Mouse (Mus musculus) ovary, postnatal 10 days (tissue): ENCODE data around the gene Dnajb1.
"Not testable (repeated sequence)": the region's sequence is repeated elsewhere in the genome, so short reads cannot be mapped to it uniquely, and the experiment has no call there.

ENCODE experiments used
- DNase-seq: peaks from one replicate; pipeline ENCODE4 v3.0.0; 2022; ENCODE audit warnings: low spot score

Gene Dnajb1

DNA sequence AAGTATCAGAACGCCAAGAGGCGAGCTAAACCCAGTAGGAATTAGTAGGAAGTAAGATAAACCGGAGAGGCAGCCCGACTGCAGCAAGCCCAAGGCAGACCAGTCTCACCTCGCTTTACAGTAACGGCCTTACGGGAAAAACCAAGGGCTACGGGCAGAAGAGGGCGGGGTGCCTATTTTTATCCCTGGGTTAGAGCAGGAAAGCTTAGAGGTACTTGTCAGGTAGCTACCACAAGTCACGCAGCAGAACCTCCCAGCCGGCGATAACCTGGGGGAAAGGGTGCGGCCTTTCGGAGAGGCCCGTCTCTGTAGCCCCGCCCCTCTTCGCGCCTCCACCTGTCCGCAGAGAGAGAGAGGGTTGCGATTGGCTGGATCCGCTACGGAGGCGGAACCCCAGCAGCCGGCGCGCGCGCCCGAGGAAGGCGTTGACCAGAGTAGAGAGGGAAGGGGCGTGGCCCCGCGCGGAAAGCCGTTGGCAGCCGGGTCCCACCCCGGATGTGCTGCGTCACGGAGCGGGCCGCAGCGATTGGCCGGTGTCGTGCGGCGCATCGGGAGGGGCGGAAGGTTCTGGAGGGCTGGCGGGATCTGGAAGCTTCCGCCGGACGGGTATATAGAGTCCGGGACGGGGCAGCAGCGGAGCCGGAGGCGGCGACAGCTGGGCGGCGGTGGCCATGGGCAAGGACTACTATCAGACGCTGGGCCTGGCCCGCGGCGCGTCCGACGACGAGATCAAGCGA, at the start of gene Dnajb1, which contains the start of gene Tecr:
TSS of gene Dnajb1 (plus strand) at position 533 of the 737 bp plus-strand sequence.
TSS of gene Tecr (minus strand) at position 311 of the 737 bp plus-strand sequence.
- DNase-seq: peak; percentile 98

DNA sequence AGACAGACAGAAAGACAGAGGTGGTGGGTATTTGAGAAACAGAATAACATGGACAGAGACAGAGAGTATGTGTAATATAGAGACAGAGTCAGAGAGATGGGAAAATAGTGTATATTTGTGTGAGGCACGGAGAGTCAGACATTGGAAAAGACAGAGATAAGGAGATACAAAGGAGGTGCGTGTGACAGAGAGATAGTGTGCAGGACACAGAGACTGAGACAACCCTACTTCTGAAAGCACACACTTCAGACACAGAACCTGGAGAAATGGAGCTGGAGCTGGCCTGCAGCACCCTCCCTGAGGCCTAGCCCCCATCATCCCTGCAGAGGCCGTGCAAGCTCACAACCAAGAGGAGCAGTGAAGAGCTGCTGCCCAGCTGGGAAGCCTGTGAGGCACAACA, 45.3 kb upstream of the Dnajb1 start:
- DNase-seq: no peak

DNA sequence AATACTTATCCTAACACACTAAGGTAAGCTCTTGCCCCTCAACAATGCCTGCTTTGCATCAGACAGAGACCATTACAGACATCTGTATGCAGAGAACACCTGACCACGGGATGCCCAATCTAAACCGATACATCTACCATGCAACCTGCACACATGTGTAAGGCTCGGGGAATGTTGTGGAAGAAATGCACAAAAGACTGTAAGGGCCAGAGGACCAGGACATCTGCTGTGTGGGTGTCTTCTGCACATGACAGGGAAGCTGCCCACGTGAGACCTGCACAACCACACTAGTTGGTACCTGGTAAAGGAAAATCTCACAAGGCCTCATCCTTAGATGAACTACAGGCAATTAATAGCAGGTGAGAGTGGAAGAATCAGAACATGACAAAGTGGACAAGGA, 44.7 kb upstream of the Dnajb1 start:
- no peak for DNase-seq

DNA sequence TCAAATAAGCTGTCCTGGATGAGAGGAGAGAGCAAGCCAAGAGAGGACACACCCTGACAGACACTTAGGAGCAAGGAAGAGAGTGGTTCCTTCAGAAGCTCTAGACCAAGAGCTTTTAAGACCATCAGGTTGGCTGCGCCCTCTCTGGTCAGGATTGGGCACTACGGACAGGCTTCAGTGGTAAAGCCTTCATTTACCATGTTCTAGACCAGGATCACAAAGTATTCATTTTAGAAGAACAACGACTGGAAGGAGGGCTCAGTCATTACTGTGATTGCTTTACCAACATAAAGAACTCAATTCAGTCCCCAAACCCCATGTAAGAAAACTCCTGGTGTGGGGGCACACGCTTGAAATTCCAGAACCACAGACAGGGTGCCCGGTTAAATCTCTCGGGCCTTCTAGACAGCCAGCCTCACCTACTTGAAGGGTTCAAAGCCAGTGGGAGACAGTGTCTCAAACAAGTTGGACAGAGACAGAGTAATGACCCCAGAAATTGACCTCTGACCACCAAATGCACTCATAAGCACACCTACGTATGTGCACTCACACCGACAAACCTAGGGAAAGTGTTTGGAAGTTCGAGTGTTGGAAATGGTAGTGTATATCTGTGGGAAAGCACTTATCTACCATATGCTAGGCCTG, 42.1 kb upstream of the Dnajb1 start:
- DNase-seq: no peak

DNA sequence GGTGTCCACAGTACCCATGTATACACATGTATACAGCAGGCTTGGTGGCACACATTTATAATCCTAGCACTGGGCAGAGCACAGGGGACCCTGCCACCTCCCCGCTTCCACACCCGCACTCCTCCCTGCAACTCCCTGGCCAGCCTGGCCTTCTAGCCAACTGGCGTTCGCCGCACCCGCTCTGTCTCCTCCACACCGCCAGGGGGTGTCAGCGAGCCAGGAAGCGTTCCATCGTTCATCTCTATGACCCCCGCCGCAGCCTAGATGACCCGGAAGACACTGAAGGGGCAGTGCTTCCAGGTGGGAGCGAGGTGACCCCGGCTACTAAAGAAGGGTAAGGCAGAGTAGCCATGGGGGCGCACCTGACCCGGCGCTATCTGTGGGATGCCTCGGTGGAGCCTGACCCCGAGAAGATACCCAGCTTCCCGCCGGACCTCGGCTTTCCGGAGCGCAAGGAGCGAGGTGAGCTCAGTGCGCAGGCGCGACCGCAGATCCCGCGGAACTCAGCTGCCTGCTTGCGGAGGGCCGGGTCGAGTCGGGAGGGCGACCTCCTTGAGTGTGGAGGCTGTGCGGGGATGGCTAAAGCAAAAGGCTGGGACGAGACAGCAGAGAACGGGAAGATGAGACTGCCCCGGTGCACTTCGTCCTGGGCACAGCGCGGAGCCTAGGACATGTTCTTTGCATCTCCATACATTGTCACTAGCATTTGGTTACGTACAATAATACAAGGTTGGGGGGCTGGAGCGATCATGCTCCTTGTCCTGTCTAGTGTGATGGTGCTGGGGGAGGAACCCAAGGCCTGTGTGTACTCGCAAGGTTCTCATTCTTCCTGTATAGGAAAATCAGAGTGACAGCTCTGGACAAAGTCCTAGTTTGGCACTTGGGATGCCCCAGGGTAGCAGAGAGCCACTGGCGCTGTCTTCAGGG, 41.3 kb upstream of the Dnajb1 start, which contains the start of gene Ndufb7:
TSS of gene Ndufb7 (plus strand) at position 203 of the 927 bp plus-strand sequence.
- DNase-seq: peak; percentile 95

DNA sequence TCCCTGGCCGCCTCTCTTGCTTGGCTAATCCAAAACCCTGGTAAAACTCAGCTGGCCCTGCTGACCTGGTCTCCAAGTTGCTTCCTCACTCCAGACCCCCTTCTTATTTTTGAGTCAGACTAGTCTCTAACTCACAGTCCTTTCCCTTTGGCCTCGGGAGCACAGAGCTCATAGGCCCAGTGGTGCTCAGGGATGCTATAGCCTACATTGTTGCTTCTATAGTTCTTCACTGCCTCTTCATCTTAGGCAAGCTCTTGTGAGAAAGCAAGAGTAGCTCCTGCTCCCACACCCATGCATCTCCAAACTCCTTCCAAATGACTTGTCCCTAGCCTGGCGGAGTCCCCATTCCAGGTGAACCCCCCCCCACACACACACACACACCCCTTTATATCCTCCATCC, 40.3 kb upstream of the Dnajb1 start:
- DNase-seq: no peak

DNA sequence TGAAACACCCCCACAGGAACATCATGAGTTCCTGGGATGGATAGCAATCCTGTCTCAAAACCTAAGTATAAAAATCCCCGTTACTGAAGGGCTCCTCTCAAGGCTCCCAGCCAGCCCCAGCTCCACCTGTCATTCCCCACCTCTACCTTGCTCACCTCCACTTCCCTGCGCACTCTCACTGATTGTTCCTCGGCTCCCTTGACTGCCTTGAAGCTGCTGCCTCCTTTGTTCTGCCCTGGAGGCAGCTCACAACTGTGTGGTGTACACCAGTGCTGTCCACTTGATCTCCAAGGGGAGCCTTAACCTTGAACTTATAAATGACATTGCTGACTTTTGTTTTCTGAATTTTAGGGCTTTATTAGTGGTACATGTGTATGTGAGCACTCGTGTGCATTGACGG, 39.9 kb upstream of the Dnajb1 start:
- no peak for DNase-seq

DNA sequence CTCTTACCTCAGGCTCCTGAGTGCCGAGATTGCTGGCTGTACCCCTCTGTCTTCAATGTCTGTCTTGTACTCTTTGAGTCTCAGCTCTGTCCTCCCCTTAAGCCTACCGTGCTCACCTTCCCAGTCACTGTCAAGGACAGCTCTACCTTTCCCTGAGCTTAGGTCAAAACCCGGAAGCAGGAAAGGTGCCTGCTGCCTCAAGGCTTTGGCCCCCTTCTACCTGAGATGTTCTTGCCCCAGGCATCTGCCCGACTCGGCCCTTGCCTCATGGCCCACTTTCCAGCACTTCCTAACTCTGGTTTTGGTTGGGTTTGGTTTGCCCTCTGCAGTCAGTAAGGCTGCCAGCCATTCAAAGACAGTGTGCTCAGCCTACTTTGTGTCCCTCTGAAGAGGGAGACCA, 39.2 kb upstream of the Dnajb1 start:
- no peak for DNase-seq

DNA sequence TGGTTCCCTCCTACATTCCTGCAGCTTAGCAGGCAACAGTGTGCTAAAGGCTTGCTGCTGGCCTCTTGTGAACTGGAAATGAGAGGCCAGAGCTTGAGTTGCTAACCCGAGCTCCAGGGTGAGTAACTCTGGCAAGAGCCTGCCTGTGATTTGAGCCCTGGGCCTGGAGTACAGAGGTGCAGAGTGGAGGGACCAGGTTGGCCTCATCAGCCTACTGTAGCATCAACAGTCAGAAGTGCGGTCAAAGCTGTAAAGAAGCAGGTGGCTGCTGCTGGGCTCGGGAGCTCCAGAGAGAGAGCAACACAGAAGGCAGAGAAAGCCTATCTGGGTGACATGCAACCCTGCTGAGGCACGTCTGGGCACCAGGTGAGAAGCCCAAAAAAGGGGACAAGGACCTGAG, 38.8 kb upstream of the Dnajb1 start:
- DNase-seq: no peak

DNA sequence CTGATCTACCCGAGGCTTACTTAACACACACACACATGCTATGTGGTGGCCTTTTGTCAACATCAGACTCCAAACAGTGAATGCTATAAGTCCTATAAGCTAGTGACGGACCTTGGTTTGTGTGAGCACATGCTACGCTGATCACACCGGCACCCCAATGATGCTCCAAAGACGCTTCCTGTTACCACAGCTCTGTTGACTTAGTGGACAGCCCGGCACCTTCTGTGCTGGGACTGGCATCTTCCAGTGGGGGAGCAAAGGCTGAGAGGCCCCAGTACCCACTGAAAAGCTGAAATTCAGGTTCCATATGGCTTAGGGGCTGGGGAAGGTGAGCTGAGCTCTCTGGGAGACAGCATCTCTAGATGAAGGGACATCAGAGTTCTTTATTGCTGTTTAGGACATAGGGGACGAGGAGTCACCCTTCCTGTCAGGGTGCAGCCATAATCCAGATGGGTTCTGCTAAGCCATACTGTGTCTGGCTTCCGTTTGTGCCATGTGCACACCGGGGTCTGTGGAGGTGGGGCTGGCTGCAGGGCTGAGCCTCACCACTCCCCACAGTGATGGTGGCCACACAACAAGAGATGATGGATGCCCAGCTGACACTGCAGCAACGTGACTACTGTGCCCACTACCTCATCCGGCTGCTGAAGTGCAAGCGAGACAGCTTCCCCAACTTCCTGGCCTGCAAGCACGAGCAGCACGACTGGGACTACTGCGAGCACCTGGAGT, 37.6 kb upstream of the Dnajb1 start:
- DNase-seq: no peak

DNA sequence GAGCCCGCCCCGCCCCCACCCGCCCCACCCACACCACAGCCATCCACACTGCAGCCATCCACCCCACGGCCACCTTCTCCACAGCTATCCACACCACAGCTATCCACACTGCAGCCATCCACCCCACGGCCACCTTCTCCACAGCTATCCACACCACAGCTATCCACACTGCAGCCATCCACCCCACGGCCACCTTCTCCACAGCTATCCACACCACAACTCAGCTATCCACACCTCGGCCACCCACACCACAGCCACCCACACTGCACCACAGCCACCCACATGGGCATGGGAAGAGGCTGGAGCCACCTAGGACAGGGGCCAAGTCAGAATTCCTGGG, 37.0 kb upstream of the Dnajb1 start:
- DNase-seq: not testable (repeated sequence)

DNA sequence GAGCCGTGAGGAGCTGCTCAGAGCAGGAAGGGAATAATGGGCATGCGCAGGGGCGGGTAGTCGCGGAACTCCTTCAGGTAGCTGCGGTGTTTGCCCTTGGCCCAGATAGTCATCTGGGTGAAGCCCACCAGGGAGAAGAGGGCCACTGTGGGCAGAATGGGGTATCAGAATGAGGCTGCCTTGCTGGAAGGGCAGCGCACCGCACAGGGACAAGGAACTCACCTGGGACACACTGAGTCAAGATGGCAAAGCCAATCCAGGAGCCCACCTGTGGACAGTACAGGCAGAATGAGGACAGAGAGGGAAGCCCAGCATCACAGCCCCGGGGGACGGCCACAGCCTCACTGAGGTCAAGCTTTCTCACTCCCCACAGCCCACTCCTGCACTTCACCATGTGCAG, 36.2 kb upstream of the Dnajb1 start:
- no peak for DNase-seq

DNA sequence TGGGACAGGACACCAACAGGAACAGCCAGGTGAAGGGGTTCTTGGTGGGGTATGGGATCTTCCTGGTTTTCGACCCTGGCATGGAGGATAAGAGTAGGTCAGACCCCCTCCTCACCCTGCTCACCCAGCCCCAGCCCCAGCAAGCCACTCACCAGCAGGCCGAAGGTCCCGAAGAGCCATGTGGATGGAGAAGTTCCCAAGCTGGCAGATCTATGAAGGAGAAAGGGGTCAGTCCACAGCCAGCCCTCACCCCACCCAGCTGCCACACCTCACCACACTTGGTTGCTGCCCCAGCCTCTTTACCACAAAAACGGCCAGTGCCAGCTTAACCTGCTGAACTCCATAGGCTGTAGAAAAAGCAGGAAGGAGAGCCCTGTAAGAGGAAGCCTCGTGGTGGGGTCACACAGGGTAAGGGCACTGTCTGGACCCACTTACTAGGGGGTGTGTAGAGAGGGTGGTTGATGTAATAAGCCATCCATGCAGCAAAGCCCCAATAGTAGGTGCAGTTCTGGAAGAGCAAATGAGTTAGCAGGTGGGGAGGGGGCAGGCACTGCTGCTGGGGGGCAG, 35.7 kb upstream of the Dnajb1 start:
- no peak for DNase-seq

DNA sequence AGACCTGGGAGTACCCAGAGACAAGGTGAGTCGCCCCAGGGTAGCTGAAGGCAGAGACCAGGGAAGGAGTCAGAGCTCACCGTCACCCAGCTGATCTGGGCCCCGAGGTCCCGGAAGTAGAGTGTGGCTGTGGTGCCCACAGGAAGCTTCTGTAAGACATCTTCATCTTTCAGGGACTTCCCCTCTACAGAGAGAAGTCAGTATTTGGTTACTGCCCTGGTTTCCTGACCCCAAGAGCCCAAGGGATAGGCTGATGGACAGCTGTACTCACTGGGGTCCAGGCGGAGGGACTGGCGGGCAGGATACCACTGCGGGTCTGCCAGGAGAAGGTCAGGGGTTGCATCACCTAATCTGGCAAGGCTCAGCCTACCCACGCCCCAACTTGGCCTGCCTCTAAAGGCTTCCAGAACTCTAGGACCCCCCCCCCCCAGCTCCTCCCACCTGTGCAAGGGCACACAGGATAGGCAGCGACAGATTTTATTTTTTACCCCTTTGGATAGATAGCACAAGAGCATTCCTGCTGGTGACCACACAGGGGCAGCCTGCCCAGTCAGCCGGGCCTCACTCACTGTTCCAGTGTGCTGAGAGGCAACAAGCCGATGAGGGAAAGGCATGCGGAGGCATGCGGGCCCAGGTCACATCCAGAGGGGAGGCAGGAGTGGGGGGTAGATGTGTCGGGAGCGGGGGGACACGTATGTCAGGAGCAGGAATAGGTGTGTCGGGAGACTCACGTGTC, 34.7 kb upstream of the Dnajb1 start:
- no peak for DNase-seq

DNA sequence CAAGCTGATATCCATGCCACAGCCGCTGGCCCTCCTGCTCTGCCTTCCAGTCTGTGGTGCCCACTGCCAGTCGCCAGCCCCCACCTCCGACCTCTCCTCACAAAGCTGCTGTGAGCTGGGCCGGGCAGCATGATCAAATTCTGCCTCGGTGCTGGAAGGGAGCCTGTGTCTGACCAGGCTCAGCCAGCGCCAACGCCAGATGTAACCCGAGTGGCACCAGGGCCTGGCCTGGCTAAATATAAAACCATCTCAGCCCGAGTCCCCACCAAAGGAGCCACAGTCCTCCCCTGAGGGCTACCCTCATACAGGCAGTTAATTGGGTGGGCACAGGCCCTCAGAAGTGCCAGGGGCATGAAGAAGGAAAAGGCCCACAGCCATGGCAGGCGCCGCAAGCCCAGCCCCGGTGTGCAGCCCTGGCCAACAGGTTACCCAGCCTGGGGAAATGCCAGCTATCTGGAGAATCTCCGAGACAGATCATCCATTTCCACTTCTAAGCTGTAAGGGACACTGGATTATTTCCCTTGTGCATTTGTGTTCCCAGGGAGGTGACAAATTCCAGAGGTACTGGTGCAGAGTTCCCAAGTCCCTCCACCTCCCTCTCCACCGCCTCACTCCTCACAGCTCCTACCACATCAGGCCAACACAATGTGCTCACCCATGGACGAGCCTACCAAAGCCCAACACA, 33.2 kb upstream of the Dnajb1 start:
- DNase-seq: no peak

DNA sequence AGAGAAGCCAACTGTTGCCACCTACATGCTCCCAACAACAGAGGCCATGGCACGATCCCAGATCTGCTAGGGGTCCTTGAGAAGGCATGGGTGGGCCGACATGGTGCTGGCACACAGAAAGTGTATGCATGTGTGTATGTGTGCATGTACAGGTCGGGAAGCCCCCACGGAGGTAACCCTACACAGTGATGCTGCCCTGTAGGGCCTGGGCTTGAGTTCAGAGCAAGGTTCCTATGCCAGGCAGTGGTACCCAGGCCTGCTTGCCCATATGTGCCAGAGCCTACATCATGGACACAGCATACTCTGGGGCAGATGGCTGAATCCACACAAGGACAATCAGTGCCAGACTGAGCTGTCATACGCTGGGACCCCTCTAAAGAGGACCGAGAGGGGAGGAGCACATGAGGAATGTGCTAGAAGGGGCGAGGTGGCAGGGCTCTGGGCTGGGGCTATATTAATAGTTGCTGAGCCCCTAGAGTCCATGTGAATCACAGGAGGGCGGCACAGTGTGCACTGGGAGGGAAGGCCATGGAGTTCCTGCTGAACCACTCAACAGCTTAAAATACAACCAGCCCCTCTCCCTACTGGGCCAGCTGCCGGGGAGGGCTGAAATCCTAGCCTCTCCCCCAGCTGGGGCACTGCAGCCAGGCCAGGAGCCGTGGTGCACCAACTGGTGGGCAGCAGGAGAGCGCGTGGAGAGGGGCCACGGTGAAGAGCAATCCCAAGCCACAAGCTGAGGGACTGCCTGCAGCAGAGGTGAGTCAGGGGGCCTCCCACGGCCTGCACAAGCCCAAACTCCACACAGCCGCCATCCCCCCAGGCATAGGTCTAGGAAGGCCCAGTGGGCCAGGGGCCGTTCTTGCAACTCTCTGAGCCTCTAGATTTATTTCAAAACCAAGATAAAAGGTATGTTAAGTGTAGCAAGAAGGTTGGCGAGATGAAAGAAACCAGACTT, 32.2 kb upstream of the Dnajb1 start:
- DNase-seq: no peak

DNA sequence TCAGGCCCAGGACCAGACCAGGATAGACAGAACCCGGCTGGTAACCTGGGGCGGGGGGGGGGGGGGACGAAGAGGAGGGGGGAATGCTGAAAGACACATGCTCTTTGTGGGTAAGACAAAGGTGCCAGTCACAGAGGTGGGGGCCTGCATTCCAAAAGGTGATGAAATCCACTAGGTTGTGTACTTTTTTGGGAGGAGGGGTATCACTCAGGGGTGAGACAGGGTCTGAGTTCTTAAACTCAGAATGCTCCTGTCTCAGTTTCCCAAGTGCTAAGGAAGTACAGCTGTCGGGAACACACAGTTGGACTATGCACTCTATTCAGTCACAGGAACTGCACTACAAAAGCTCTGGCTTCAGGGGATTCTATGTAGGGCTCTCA, 31.5 kb upstream of the Dnajb1 start:
- no peak for DNase-seq

DNA sequence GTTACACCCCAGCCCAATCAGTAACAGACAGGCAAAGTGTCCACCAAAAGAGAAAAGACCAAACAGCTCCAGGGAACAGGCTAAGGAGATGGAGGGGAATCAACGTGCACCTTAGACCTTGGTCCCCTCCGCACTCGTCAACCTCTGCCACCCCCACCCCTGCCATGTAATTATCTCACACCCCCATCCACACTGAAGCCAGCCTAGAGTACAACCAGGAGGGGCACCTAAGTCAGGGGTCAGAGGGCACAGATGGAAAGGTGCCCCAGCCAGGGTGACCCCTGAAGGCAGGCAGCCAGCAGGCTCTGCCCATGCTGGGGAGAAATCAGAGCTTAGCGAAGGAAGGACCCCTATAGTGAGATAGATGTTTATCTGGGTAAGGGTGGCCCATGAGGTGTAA, 31.1 kb upstream of the Dnajb1 start:
- no peak for DNase-seq

DNA sequence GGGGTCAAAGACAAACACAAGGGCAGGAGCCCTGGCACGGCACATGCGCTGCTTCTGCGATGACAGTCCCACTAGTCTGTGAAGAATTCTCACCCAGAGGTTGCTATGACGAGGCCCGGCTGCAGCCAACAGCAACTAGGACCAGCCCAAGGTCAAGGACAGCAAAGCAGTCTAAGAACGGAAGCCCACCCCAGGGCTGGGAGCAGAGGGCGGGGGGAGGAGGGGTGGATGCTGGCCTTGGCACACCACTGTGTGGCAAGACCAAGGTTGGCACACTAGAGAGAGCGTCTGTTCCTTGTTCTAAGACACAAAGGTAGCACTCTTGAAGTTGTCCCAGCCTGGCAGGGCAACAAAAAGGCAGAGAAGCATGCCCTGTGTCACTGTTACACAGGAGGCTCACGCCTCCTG, 30.6 kb upstream of the Dnajb1 start:
- no peak for DNase-seq
